ENCODE assay signal across 12 mouse cellular contexts in the genomic region with DNA sequence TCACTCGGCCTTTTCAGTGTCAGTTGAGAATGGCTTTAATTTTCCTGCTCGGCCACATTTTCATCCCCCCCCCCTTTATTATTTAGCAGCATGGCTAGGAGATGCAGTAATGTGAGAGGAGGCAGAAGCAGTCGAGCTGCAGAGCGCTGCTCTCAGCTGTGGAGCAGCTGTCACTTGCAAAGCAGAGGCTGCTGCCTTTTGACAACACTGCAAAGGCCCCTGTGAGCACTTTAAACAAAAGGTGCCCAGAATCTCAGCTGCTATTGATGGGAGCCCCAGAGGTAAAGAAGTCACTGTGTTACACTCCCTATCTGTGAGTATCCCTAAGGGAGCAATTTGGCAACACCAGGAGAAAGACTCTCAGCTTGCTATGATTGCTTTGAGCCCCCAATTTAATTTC. TPM values are rescaled to one million over a fixed set of nuclear protein-coding genes. Genes with fewer than 3 reads are reported as not detected.
DNase-seq lines count a peak whose midpoint lies in the region; ATAC-seq and TF ChIP-seq lines count a peak whose summit lies in the region.
"Had no signal": no experiment of that assay in that cellular context is flagged by ENCODE, and none has a peak within 500 bp of the region (broad histone marks: within the 10 kb centered on the region; RNA-seq: fewer than 3 reads in every experiment).

No protein-coding gene starts in this region.

- H3K4me3 ChIP-seq in intestine, embryonic 14.5 days (ENCODE audit: low read depth, low read length), result no peak overlapping the region
- H3K4me3 ChIP-seq in intestine, postnatal 0 days (ENCODE audit: low read depth, low read length), result no peak overlapping the region
- H3K4me3 ChIP-seq in embryonic facial prominence, embryonic 13.5 days, result no peak overlapping the region
- no peak overlapping the region for H3K4me3 ChIP-seq in hindbrain, embryonic 12.5 days
- no peak overlapping the region for H3K4me3 ChIP-seq in midbrain, embryonic 14.5 days (replicated peaks; ENCODE audit: low read depth, low read length)

- no peak for TF ChIP-seq CTCF in intestine, postnatal 0 days (IDR thresholded peaks at IDR 0.05; ENCODE audit: low read depth)

- no peak for DNase-seq in intestine, embryonic 14.5 days (ENCODE audit: low spot score)
- peak; percentile 72 for DNase-seq in midbrain, embryonic 14.5 days
- no peak for DNase-seq in layer of hippocampus, postnatal 36 days
- DNase-seq in right cerebral cortex, postnatal 10 days (ENCODE audit: low spot score in 2 of 2), result no peak
- no peak for DNase-seq in adrenal gland, adult 2 months
- DNase-seq: adrenal gland, postnatal 25 days; embryo, embryonic 11 days; lung, postnatal 36 days had no signal

- H3K4me1 ChIP-seq in intestine, embryonic 14.5 days (replicated peaks; ENCODE audit: control insufficient read depth, insufficient read depth, low read length), result peaks cover 49% of the 10 kb centered on the region
- 0 out of 2 replicates have a peak, but pooled peaks cover 3% of the 10 kb centered on the region for H3K4me1 ChIP-seq in intestine, postnatal 0 days (replicated peaks; ENCODE audit: control insufficient read depth, insufficient read depth, low read length)
- H3K4me1 ChIP-seq in embryonic facial prominence, embryonic 13.5 days, result peaks cover 67% of the 10 kb centered on the region
- H3K4me1 ChIP-seq in hindbrain, embryonic 12.5 days, result peaks cover 70% of the 10 kb centered on the region
- H3K4me1 ChIP-seq in midbrain, embryonic 14.5 days (ENCODE audit: control insufficient read depth, insufficient read depth, low read length), result peaks cover 65% of the 10 kb centered on the region

- no peak for ATAC-seq in intestine, embryonic 14.5 days (replicated peaks; ENCODE audit: low FRiP score, low TSS enrichment, low read depth)
- no peak for ATAC-seq in intestine, postnatal 0 days
- ATAC-seq in embryonic facial prominence, embryonic 13.5 days (ENCODE audit: insufficient number of reproducible peaks, insufficient read depth, low FRiP score, low TSS enrichment, low read depth), result no peak
- peak; percentile 59 for ATAC-seq in hindbrain, embryonic 12.5 days (ENCODE audit: low FRiP score)
- ATAC-seq in midbrain, embryonic 14.5 days (ENCODE audit: low FRiP score, low TSS enrichment), result no peak

- no peak overlapping the region for H3K9ac ChIP-seq in intestine, embryonic 14.5 days (ENCODE audit: low read length)
- no peak overlapping the region for H3K9ac ChIP-seq in intestine, postnatal 0 days (ENCODE audit: low read depth, low read length)
- H3K9ac ChIP-seq in embryonic facial prominence, embryonic 13.5 days, result peak overlapping the region; percentile 51; the same call in 1 of the 2 replicates
- no peak overlapping the region; the same call in 1 of the 2 replicates for H3K9ac ChIP-seq in hindbrain, embryonic 12.5 days
- H3K9ac ChIP-seq in midbrain, embryonic 14.5 days (replicated peaks; ENCODE audit: low read length), result 0 out of 2 replicates have a peak overlapping the region, but pooled peaks have one; percentile 20

- 0 out of 2 replicates have a peak overlapping the region, but pooled peaks have one; percentile 33 for H3K27ac ChIP-seq in intestine, embryonic 14.5 days (ENCODE audit: low read depth)
- H3K27ac ChIP-seq in intestine, postnatal 0 days (ENCODE audit: low read depth, low read length), result no peak overlapping the region
- no peak overlapping the region for H3K27ac ChIP-seq in embryonic facial prominence, embryonic 13.5 days
- H3K27ac ChIP-seq in hindbrain, embryonic 12.5 days, result peak overlapping the region; percentile 74
- peak overlapping the region; percentile 81 for H3K27ac ChIP-seq in midbrain, embryonic 14.5 days (replicated peaks; ENCODE audit: low read depth, low read length)

- peak overlapping the region; percentile 33 for H3K4me2 ChIP-seq in intestine, embryonic 14.5 days (ENCODE audit: low read length)
- no peak overlapping the region for H3K4me2 ChIP-seq in intestine, postnatal 0 days (replicated peaks; ENCODE audit: low read depth)
- peak overlapping the region; percentile 80 for H3K4me2 ChIP-seq in embryonic facial prominence, embryonic 13.5 days
- H3K4me2 ChIP-seq in hindbrain, embryonic 12.5 days (replicated peaks), result peak overlapping the region; percentile 27
- H3K4me2 ChIP-seq in midbrain, embryonic 14.5 days (ENCODE audit: low read length), result peak overlapping the region; percentile 93

- no peaks in the 10 kb centered on the region for H3K9me3 ChIP-seq in intestine, embryonic 14.5 days (ENCODE audit: control insufficient read depth, low read length)
- H3K9me3 ChIP-seq in intestine, postnatal 0 days (ENCODE audit: control insufficient read depth), result no peaks in the 10 kb centered on the region
- no peaks in the 10 kb centered on the region for H3K9me3 ChIP-seq in embryonic facial prominence, embryonic 13.5 days
- no peaks in the 10 kb centered on the region for H3K9me3 ChIP-seq in hindbrain, embryonic 12.5 days (replicated peaks)
- H3K9me3 ChIP-seq in midbrain, embryonic 14.5 days (ENCODE audit: control insufficient read depth, low read length), result no peaks in the 10 kb centered on the region

- H3K27me3 ChIP-seq in intestine, embryonic 14.5 days (replicated peaks; ENCODE audit: control insufficient read depth, insufficient read depth, low read length), result peaks cover 8% of the 10 kb centered on the region
- no peaks in the 10 kb centered on the region for H3K27me3 ChIP-seq in intestine, postnatal 0 days (replicated peaks; ENCODE audit: control insufficient read depth, insufficient read depth, low read length)
- H3K27me3 ChIP-seq in embryonic facial prominence, embryonic 13.5 days, result peaks cover 10% of the 10 kb centered on the region
- peaks cover 4% of the 10 kb centered on the region; the same call in 1 of the 2 replicates for H3K27me3 ChIP-seq in hindbrain, embryonic 12.5 days
- no peaks in the 10 kb centered on the region for H3K27me3 ChIP-seq in midbrain, embryonic 14.5 days (ENCODE audit: control insufficient read depth, insufficient read depth, low read length)

- WGBS in intestine, embryonic 14.5 days, result 20% methylated on average over 4 of the region's 4 CpGs
- 34% methylated on average over 4 of the region's 4 CpGs for WGBS in intestine, postnatal 0 days
- WGBS in embryonic facial prominence, embryonic 13.5 days, result 9% methylated on average over 4 of the region's 4 CpGs
- WGBS in hindbrain, embryonic 12.5 days, result 27% methylated on average over 4 of the region's 4 CpGs
- 18% methylated on average over 4 of the region's 4 CpGs for WGBS in midbrain, embryonic 14.5 days

- H3K36me3 ChIP-seq in intestine, embryonic 14.5 days (ENCODE audit: control insufficient read depth, insufficient read depth, low read length), result no peaks in the 10 kb centered on the region
- no peaks in the 10 kb centered on the region for H3K36me3 ChIP-seq in intestine, postnatal 0 days (ENCODE audit: control insufficient read depth, insufficient read depth)
- no peaks in the 10 kb centered on the region for H3K36me3 ChIP-seq in embryonic facial prominence, embryonic 13.5 days
- H3K36me3 ChIP-seq in hindbrain, embryonic 12.5 days, result no peaks in the 10 kb centered on the region
- no peaks in the 10 kb centered on the region for H3K36me3 ChIP-seq in midbrain, embryonic 14.5 days (ENCODE audit: control insufficient read depth, insufficient read depth, low read length)

RNA-seq across cellular contexts. Expression of a gene that starts 3.1 kb away (rescaled TPM):
- polyA plus RNA-seq in intestine, embryonic 14.5 days (2014; fragmentation: Nextera tagmentation; extraction: Ambion mirVana), result 104 and 111 TPM in 2 replicates
- 23.2 and 25.7 TPM in 2 replicates for polyA plus RNA-seq in intestine, postnatal 0 days (2015; fragmentation: Nextera tagmentation; extraction: Ambion mirVana)
- 131 and 132 TPM in 2 replicates for polyA plus RNA-seq in embryonic facial prominence, embryonic 13.5 days (2015; fragmentation: Nextera tagmentation; extraction: Ambion mirVana)
- 177 and 185 TPM in 2 replicates for polyA plus RNA-seq in hindbrain, embryonic 12.5 days (2016; fragmentation: Nextera tagmentation; extraction: Ambion mirVana)
- 42.2 and 64.0 TPM in 2 replicates for polyA plus RNA-seq in midbrain, embryonic 14.5 days (2014; fragmentation: Nextera tagmentation; extraction: Ambion mirVana)
- total RNA-seq in layer of hippocampus, postnatal 36 days (2021), result 1 to 10 TPM; 5.2 TPM
- total RNA-seq in adrenal gland, adult 2 months (2021), result 1 to 10 TPM; 2.8 to 3.7 TPM
- polyA plus RNA-seq in adrenal gland, adult 2 months (2012; rRNA removed), result 2.6 and 2.7 TPM in 2 replicates

RNA-seq across cellular contexts. Expression of a gene that starts 21.8 kb away (rescaled TPM):
- 1.3 and 1.7 TPM in 2 replicates for polyA plus RNA-seq in intestine, embryonic 14.5 days (2014; fragmentation: Nextera tagmentation; extraction: Ambion mirVana)
- 1.4 and 2.1 TPM in 2 replicates for polyA plus RNA-seq in intestine, postnatal 0 days (2015; fragmentation: Nextera tagmentation; extraction: Ambion mirVana)
- 3.3 and 4.2 TPM in 2 replicates for polyA plus RNA-seq in embryonic facial prominence, embryonic 13.5 days (2015; fragmentation: Nextera tagmentation; extraction: Ambion mirVana)
- polyA plus RNA-seq in hindbrain, embryonic 12.5 days (2016; fragmentation: Nextera tagmentation; extraction: Ambion mirVana), result 48.6 and 61.6 TPM in 2 replicates
- 51.9 and 53.5 TPM in 2 replicates for polyA plus RNA-seq in midbrain, embryonic 14.5 days (2014; fragmentation: Nextera tagmentation; extraction: Ambion mirVana)
- total RNA-seq in layer of hippocampus, postnatal 36 days (2021), result 10 to 100 TPM; 34.4 to 36.3 TPM
- under 1 TPM; 0.59 to 0.72 TPM for total RNA-seq in adrenal gland, adult 2 months (2021)
- 0.37 and 0.71 TPM in 2 replicates for polyA plus RNA-seq in adrenal gland, adult 2 months (2012; rRNA removed)

RNA-seq across cellular contexts. Expression of a gene that starts 47.1 kb away (rescaled TPM):
- not detected in 2 replicates for polyA plus RNA-seq in intestine, embryonic 14.5 days (2014; fragmentation: Nextera tagmentation; extraction: Ambion mirVana)
- polyA plus RNA-seq in intestine, postnatal 0 days (2015; fragmentation: Nextera tagmentation; extraction: Ambion mirVana), result not detected in 2 replicates
- not detected in 2 replicates for polyA plus RNA-seq in embryonic facial prominence, embryonic 13.5 days (2015; fragmentation: Nextera tagmentation; extraction: Ambion mirVana)
- 1.3 and 2.8 TPM in 2 replicates for polyA plus RNA-seq in hindbrain, embryonic 12.5 days (2016; fragmentation: Nextera tagmentation; extraction: Ambion mirVana)
- 0.93 and 1.1 TPM in 2 replicates for polyA plus RNA-seq in midbrain, embryonic 14.5 days (2014; fragmentation: Nextera tagmentation; extraction: Ambion mirVana)
- total RNA-seq in layer of hippocampus, postnatal 36 days (2021), result under 1 TPM in 1 of 2 experiments, not detected in 1; 0.25 TPM
- not detected for total RNA-seq in adrenal gland, adult 2 months (2021)
- polyA plus RNA-seq in adrenal gland, adult 2 months (2012; rRNA removed), result not detected in 2 replicates
- total RNA-seq: adrenal gland, postnatal 25 days had no signal

RNA-seq across cellular contexts. Expression of a gene that starts 53.6 kb away (rescaled TPM):
- 39.0 and 42.3 TPM in 2 replicates for polyA plus RNA-seq in intestine, embryonic 14.5 days (2014; fragmentation: Nextera tagmentation; extraction: Ambion mirVana)
- 13.2 and 13.3 TPM in 2 replicates for polyA plus RNA-seq in intestine, postnatal 0 days (2015; fragmentation: Nextera tagmentation; extraction: Ambion mirVana)
- 55.0 and 73.1 TPM in 2 replicates for polyA plus RNA-seq in embryonic facial prominence, embryonic 13.5 days (2015; fragmentation: Nextera tagmentation; extraction: Ambion mirVana)
- polyA plus RNA-seq in hindbrain, embryonic 12.5 days (2016; fragmentation: Nextera tagmentation; extraction: Ambion mirVana), result 123 and 141 TPM in 2 replicates
- polyA plus RNA-seq in midbrain, embryonic 14.5 days (2014; fragmentation: Nextera tagmentation; extraction: Ambion mirVana), result 127 and 136 TPM in 2 replicates
- total RNA-seq in layer of hippocampus, postnatal 36 days (2021), result 100 to 1,000 TPM; 106 to 109 TPM
- 10 to 100 TPM; 37.6 to 53.6 TPM for total RNA-seq in adrenal gland, adult 2 months (2021)
- polyA plus RNA-seq in adrenal gland, adult 2 months (2012; rRNA removed), result 74.6 and 76.9 TPM in 2 replicates

RNA-seq across cellular contexts. Expression of a gene that starts 57.0 kb away (rescaled TPM):
- polyA plus RNA-seq in intestine, embryonic 14.5 days (2014; fragmentation: Nextera tagmentation; extraction: Ambion mirVana), result not detected in 2 replicates
- 1.2 and 3.0 TPM in 2 replicates for polyA plus RNA-seq in intestine, postnatal 0 days (2015; fragmentation: Nextera tagmentation; extraction: Ambion mirVana)
- not detected in 2 replicates for polyA plus RNA-seq in embryonic facial prominence, embryonic 13.5 days (2015; fragmentation: Nextera tagmentation; extraction: Ambion mirVana)
- polyA plus RNA-seq in hindbrain, embryonic 12.5 days (2016; fragmentation: Nextera tagmentation; extraction: Ambion mirVana), result not detected in 2 replicates
- polyA plus RNA-seq in midbrain, embryonic 14.5 days (2014; fragmentation: Nextera tagmentation; extraction: Ambion mirVana), result not detected in 2 replicates
- total RNA-seq in layer of hippocampus, postnatal 36 days (2021), result 1 to 10 TPM; 4.1 to 6.3 TPM
- 10 to 100 TPM; 22.1 to 33.4 TPM for total RNA-seq in adrenal gland, adult 2 months (2021)
- 111 and 156 TPM in 2 replicates for polyA plus RNA-seq in adrenal gland, adult 2 months (2012; rRNA removed)
- polyA plus RNA-seq: gonadal fat pad, adult 2 months had no signal

Comparison
In these comparisons a context has a peak if more than half of its experiments do, and no peak if none do; other contexts are left out.
1. H3K27ac ChIP-seq: peak in intestine, embryonic 14.5 days (single experiment), hindbrain, embryonic 12.5 days (single experiment) and midbrain, embryonic 14.5 days (single experiment); none in intestine, postnatal 0 days (single experiment) and embryonic facial prominence, embryonic 13.5 days (single experiment).
2. H3K9ac ChIP-seq: peak in embryonic facial prominence, embryonic 13.5 days (single experiment) and midbrain, embryonic 14.5 days (single experiment); none in intestine, embryonic 14.5 days (single experiment), intestine, postnatal 0 days (single experiment) and hindbrain, embryonic 12.5 days (single experiment).